Mouse (Mus musculus) adrenal gland, postnatal 36 days (tissue): Measurements from ENCODE around the gene Pitpnm1. TPM values are rescaled to one million over a fixed set of nuclear protein-coding genes. Genes with fewer than 3 reads are reported as not detected.
A peak's percentile ranks its signal among the peaks of the same experiment; 100 is the strongest.

Source experiments
- DNase-seq, 2 experiments: peaks; one replicate each; pipeline ENCODE4 v3.0.0; 2021; ENCODE audit warnings: mixed read lengths in 1 of 2
- total RNA-seq, 2 experiments: library from RNA; stranded (reverse); gene quantifications; 2 replicates each; pipeline ENCODE4 v1.2.3; 2021

Pitpnm1 gene
- total RNA-seq, 2 experiments from 2014 or later = 59.7 to 158 TPM

GRCm38 (mm10) chr19:4155223-4156072 is 55.6 kb downstream of the Pitpnm1 start:
- DNase-seq = no peak

GRCm38 (mm10) chr19:4156073-4156579 is 56.3 kb downstream of the Pitpnm1 start:
- DNase-seq = no peak

- DNase-seq = no peak
Observed at GRCm38 (mm10) chr19:4156771-4157170, 57.0 kb downstream of the Pitpnm1 start.

GRCm38 (mm10) chr19:4159049-4159448 is 59.3 kb downstream of the Pitpnm1 start:
- no peak for DNase-seq

- DNase-seq = peak; percentile 96 to 97
Observed at GRCm38 (mm10) chr19:4162646-4163542, 63.1 kb downstream of the Pitpnm1 start, which contains the start of gene Rps6kb2. Rps6kb2 (minus strand) TSS chr19:4163354.

- DNase-seq = no peak
Observed at GRCm38 (mm10) chr19:4163543-4163887, 63.7 kb downstream of the Pitpnm1 start.

Other genes starting within 250 kb of the Pitpnm1 start
- gene Chka, start 248.2 kb upstream of the Pitpnm1 start, total RNA-seq = 100 to 1,000 TPM; 112 to 133 TPM
- gene Tcirg1, start 192.9 kb upstream of the Pitpnm1 start, total RNA-seq = 10 to 100 TPM; 57.7 to 65.9 TPM
- gene Ndufs8, start 187.2 kb upstream of the Pitpnm1 start, total RNA-seq = 100 to 1,000 TPM; 331 to 356 TPM
- 100 to 1,000 TPM in 1 of 2 experiments, 10 to 100 TPM in 1; 30.1 to 194 TPM for gene Aldh3b1, start 170.2 kb upstream of the Pitpnm1 start, total RNA-seq
- gene Unc93b1, start 164.8 kb upstream of the Pitpnm1 start, total RNA-seq = 10 to 100 TPM; 49.1 to 62.5 TPM
- gene Aldh3b3, start 141.4 kb upstream of the Pitpnm1 start, total RNA-seq = 1 to 10 TPM in 1 of 2 experiments, under 1 TPM in 1; 0.20 to 1.1 TPM
- 10 to 100 TPM in 1 of 2 experiments, 1 to 10 TPM in 1; 4.6 to 13.8 TPM for gene Aldh3b2, start 127.7 kb upstream of the Pitpnm1 start, total RNA-seq
- gene Acy3, start 113.4 kb upstream of the Pitpnm1 start, total RNA-seq = 10 to 100 TPM; 18.2 to 20.1 TPM
- gene Tbx10, start 107.2 kb upstream of the Pitpnm1 start, total RNA-seq = not detected
- gene Nudt8, start 99.4 kb upstream of the Pitpnm1 start, total RNA-seq = 10 to 100 TPM; 20.4 to 30.8 TPM
- under 1 TPM; 0.72 to 0.96 TPM for gene Gm49405, start 99.4 kb upstream of the Pitpnm1 start, total RNA-seq
- gene Doc2g, start 96.7 kb upstream of the Pitpnm1 start, total RNA-seq = 1 to 10 TPM; 1.1 to 1.9 TPM
- 100 to 1,000 TPM; 355 to 381 TPM for gene Ndufv1, start 87.2 kb upstream of the Pitpnm1 start, total RNA-seq
- gene Gstp1, start 62.0 kb upstream of the Pitpnm1 start, total RNA-seq = 100 to 1,000 TPM; 354 to 397 TPM
- gene Gstp2, start 54.0 kb upstream of the Pitpnm1 start, total RNA-seq = 10 to 100 TPM; 56.1 to 59.7 TPM
- gene Gstp3, start 40.4 kb upstream of the Pitpnm1 start, total RNA-seq = under 1 TPM; 0.63 to 0.99 TPM
- gene Cabp2, start 18.4 kb upstream of the Pitpnm1 start, total RNA-seq = not detected
- 100 to 1,000 TPM; 109 to 132 TPM for gene Cdk2ap2, start 2.8 kb upstream of the Pitpnm1 start, total RNA-seq
- 100 to 1,000 TPM; 104 to 124 TPM for gene Aip, start 25.9 kb downstream of the Pitpnm1 start, total RNA-seq
- gene Gpr152, start 39.8 kb downstream of the Pitpnm1 start, total RNA-seq = under 1 TPM in 1 of 2 experiments, not detected in 1; 0.10 TPM
- gene Cabp4, start 44.0 kb downstream of the Pitpnm1 start, total RNA-seq = under 1 TPM; 0.30 to 0.40 TPM
- gene Coro1b, start 48.6 kb downstream of the Pitpnm1 start, total RNA-seq = 100 to 1,000 TPM; 171 to 195 TPM
- gene Ptprcap, start 53.6 kb downstream of the Pitpnm1 start, total RNA-seq = 1 to 10 TPM; 1.4 to 3.1 TPM
- gene Rps6kb2, start 63.4 kb downstream of the Pitpnm1 start, total RNA-seq = 10 to 100 TPM; 27.6 to 37.5 TPM
- 1 to 10 TPM; 2.0 to 2.8 TPM for gene Carns1, start 75.5 kb downstream of the Pitpnm1 start, total RNA-seq
- gene Tbc1d10c, start 91.3 kb downstream of the Pitpnm1 start, total RNA-seq = 1 to 10 TPM in 1 of 2 experiments, under 1 TPM in 1; 0.70 to 1.0 TPM
- gene Ppp1ca, start 92.1 kb downstream of the Pitpnm1 start, total RNA-seq = 100 to 1,000 TPM; 403 to 410 TPM
- gene Rad9a, start 101.7 kb downstream of the Pitpnm1 start, total RNA-seq = 1 to 10 TPM; 7.6 TPM
- 10 to 100 TPM in 1 of 2 experiments, 1 to 10 TPM in 1; 6.3 to 17.4 TPM for gene Clcf1, start 114.2 kb downstream of the Pitpnm1 start, total RNA-seq
- not detected for gene AC109138.7, start 114.4 kb downstream of the Pitpnm1 start, total RNA-seq
- 10 to 100 TPM; 50.2 to 54.4 TPM for gene Pold4, start 131.9 kb downstream of the Pitpnm1 start, total RNA-seq
- gene Ssh3, start 169.2 kb downstream of the Pitpnm1 start, total RNA-seq = 10 to 100 TPM; 28.1 to 30.1 TPM
- gene Ankrd13d, start 183.1 kb downstream of the Pitpnm1 start, total RNA-seq = 1 to 10 TPM; 2.4 to 2.8 TPM
- gene Grk2, start 206.2 kb downstream of the Pitpnm1 start, total RNA-seq = 10 to 100 TPM; 48.1 to 53.1 TPM